Mouse (Mus musculus): ENCODE data around the gene Zfp28. TPM values are rescaled to one million over a fixed set of nuclear protein-coding genes. Genes with fewer than 3 reads are reported as not detected.
"Not testable (repeated sequence)": the region's sequence is repeated elsewhere in the genome, so short reads cannot be mapped to it uniquely, and the experiment has no call there.

The Zfp28 gene
- polyA plus RNA-seq, 1 experiment from 2014 or later, result 17.7 TPM

GRCm38 (mm10) chr7:6368146-6368545 lies 14.9 kb upstream of the Zfp28 start:
- WGBS, result 84% methylated on average over 5 of the region's 5 CpGs
- not testable (repeated sequence) for H3K9ac ChIP-seq; H3K27ac ChIP-seq; H3K36me3 ChIP-seq (replicated peaks); H3K4me2 ChIP-seq; ATAC-seq (replicated peaks); H3K4me3 ChIP-seq; H3K9me3 ChIP-seq; H3K27me3 ChIP-seq (replicated peaks)
- peaks cover 14% of the 10 kb centered on the region for H3K4me1 ChIP-seq

- Histone ChIP-seq H3K9ac (no peak overlapping the region), H3K36me3 (replicated peaks) (no peaks in the 10 kb centered on the region; the same call in 1 of the 2 replicates), H3K27ac (no peak overlapping the region), H3K27me3 (replicated peaks) (no peaks in the 10 kb centered on the region), H3K9me3 (no peaks in the 10 kb centered on the region), H3K4me3 (no peak overlapping the region), H3K4me1 (peaks cover 4% of the 10 kb centered on the region), H3K4me2 (no peak overlapping the region)
- WGBS, result 87% methylated on average over 3 of the region's 3 CpGs
- no peak for ATAC-seq (replicated peaks)
Measured at GRCm38 (mm10) chr7:6369460-6369859, 13.6 kb upstream of the Zfp28 start.

GRCm38 (mm10) chr7:6372993-6373392 lies 10.1 kb upstream of the Zfp28 start:
- 93% methylated on average over 3 of the region's 3 CpGs for WGBS

GRCm38 (mm10) chr7:6378441-6378840 lies 4.7 kb upstream of the Zfp28 start:
- no peak for ATAC-seq (replicated peaks)

More at GRCm38 (mm10) chr7:6372993-6373392, 10.1 kb upstream of the Zfp28 start:
- Histone ChIP-seq H3K9me3 (no peaks in the 10 kb centered on the region), H3K4me1 (no peaks in the 10 kb centered on the region), H3K27ac (no peak overlapping the region), H3K36me3 (replicated peaks) (peaks cover 5% of the 10 kb centered on the region; the same call in 1 of the 2 replicates), H3K27me3 (replicated peaks) (no peaks in the 10 kb centered on the region), H3K4me2 (no peak overlapping the region), H3K9ac (no peak overlapping the region), H3K4me3 (no peak overlapping the region)
- no peak for ATAC-seq (replicated peaks)

GRCm38 (mm10) chr7:6381431-6381830 lies 1.7 kb upstream of the Zfp28 start:
- no peak overlapping the region for H3K9ac ChIP-seq
- 84% methylated on average over 2 of the region's 2 CpGs for WGBS

More at GRCm38 (mm10) chr7:6378441-6378840, 4.7 kb upstream of the Zfp28 start:
- no peak overlapping the region for H3K9ac ChIP-seq
- H3K36me3 ChIP-seq (replicated peaks), result 0 out of 2 replicates have a peak, but pooled peaks cover 5% of the 10 kb centered on the region
- H3K4me1 ChIP-seq, result peaks cover 9% of the 10 kb centered on the region
- no peak overlapping the region for H3K4me2 ChIP-seq
- no peaks in the 10 kb centered on the region for H3K27me3 ChIP-seq (replicated peaks)
- WGBS, result 87% methylated on average over 8 of the region's 8 CpGs
- H3K4me3 ChIP-seq, result no peak overlapping the region
- H3K9me3 ChIP-seq, result no peaks in the 10 kb centered on the region
- no peak overlapping the region for H3K27ac ChIP-seq

GRCm38 (mm10) chr7:6384011-6384410 lies 916 bp downstream of the Zfp28 start:
- H3K9me3 ChIP-seq, result no peaks in the 10 kb centered on the region
- no peaks in the 10 kb centered on the region for H3K36me3 ChIP-seq (replicated peaks)
- ATAC-seq (replicated peaks), result peak; percentile 21
- H3K9ac ChIP-seq, result peak overlapping the region; percentile 82; the same call in 1 of the 2 replicates
- peaks cover 24% of the 10 kb centered on the region for H3K4me1 ChIP-seq
- H3K4me3 ChIP-seq, result peak overlapping the region; percentile 85
- 69% methylated on average over 8 of the region's 8 CpGs for WGBS
- no peaks in the 10 kb centered on the region for H3K27me3 ChIP-seq (replicated peaks)
- H3K4me2 ChIP-seq, result peak overlapping the region; percentile 93
- H3K27ac ChIP-seq, result no peak overlapping the region

More at GRCm38 (mm10) chr7:6381431-6381830, 1.7 kb upstream of the Zfp28 start:
- no peak overlapping the region for H3K4me3 ChIP-seq
- peaks cover 24% of the 10 kb centered on the region for H3K4me1 ChIP-seq
- no peak for ATAC-seq (replicated peaks)
- no peak overlapping the region for H3K4me2 ChIP-seq
- H3K9me3 ChIP-seq, result no peaks in the 10 kb centered on the region
- H3K27me3 ChIP-seq (replicated peaks), result no peaks in the 10 kb centered on the region
- no peak overlapping the region for H3K27ac ChIP-seq
- no peaks in the 10 kb centered on the region for H3K36me3 ChIP-seq (replicated peaks)

- peaks cover 20% of the 10 kb centered on the region for H3K36me3 ChIP-seq (replicated peaks)
- H3K4me1 ChIP-seq, result peaks cover 24% of the 10 kb centered on the region
- no peak overlapping the region for H3K4me2 ChIP-seq
- WGBS, result 94% methylated on average over 8 of the region's 8 CpGs
- no peak overlapping the region for H3K27ac ChIP-seq
- H3K27me3 ChIP-seq (replicated peaks), result no peaks in the 10 kb centered on the region
- ATAC-seq (replicated peaks), result no peak
- no peak overlapping the region for H3K4me3 ChIP-seq
- no peak overlapping the region for H3K9ac ChIP-seq
- no peaks in the 10 kb centered on the region for H3K9me3 ChIP-seq
Measured at GRCm38 (mm10) chr7:6386995-6387394, 3.9 kb downstream of the Zfp28 start.

GRCm38 (mm10) chr7:6388971-6389370 lies 5.9 kb downstream of the Zfp28 start:
- H3K9me3 ChIP-seq, result no peaks in the 10 kb centered on the region
- H3K9ac ChIP-seq, result no peak overlapping the region
- H3K4me2 ChIP-seq, result no peak overlapping the region
- ATAC-seq (replicated peaks), result no peak
- H3K27ac ChIP-seq, result no peak overlapping the region
- H3K36me3 ChIP-seq (replicated peaks), result peaks cover 37% of the 10 kb centered on the region
- no peaks in the 10 kb centered on the region for H3K27me3 ChIP-seq (replicated peaks)
- WGBS, result 89% methylated on average over 5 of the region's 5 CpGs
- peaks cover 10% of the 10 kb centered on the region for H3K4me1 ChIP-seq
- H3K4me3 ChIP-seq, result no peak overlapping the region

GRCm38 (mm10) chr7:6389449-6389848 lies 6.4 kb downstream of the Zfp28 start:
- Histone ChIP-seq H3K9me3 (no peaks in the 10 kb centered on the region), H3K9ac (no peak overlapping the region), H3K36me3 (replicated peaks) (peaks cover 37% of the 10 kb centered on the region), H3K27ac (no peak overlapping the region), H3K4me3 (no peak overlapping the region), H3K27me3 (replicated peaks) (no peaks in the 10 kb centered on the region), H3K4me1 (peaks cover 5% of the 10 kb centered on the region), H3K4me2 (no peak overlapping the region)
- no peak for ATAC-seq (replicated peaks)
- 73% methylated on average over 5 of the region's 5 CpGs for WGBS

GRCm38 (mm10) chr7:6397996-6398975 lies 15.2 kb downstream of the Zfp28 start, which contains the start of gene Smim17:
TSS of gene Smim17 (plus strand) at chr7:6398715.
- Histone ChIP-seq H3K27ac (peak within 1 kb of the TSS; percentile 42), H3K4me1 (peaks cover 13% of the 10 kb centered on the region), H3K36me3 (replicated peaks) (peaks cover 23% of the 10 kb centered on the region; the same call in 1 of the 2 replicates), H3K9ac (peak within 1 kb of the TSS; percentile 54), H3K4me3 (peak within 1 kb of the TSS; percentile 46), H3K27me3 (replicated peaks) (no peaks in the 10 kb centered on the region), H3K9me3 (no peaks in the 10 kb centered on the region), H3K4me2 (peak within 1 kb of the TSS; percentile 73)
- 27% methylated on average over 25 of the region's 25 CpGs for WGBS
- peak; percentile 94 for ATAC-seq (replicated peaks)

- Histone ChIP-seq H3K9ac (no peak within 1 kb of the TSS), H3K4me3 (no peak within 1 kb of the TSS), H3K4me1 (no peaks in the 10 kb centered on the region), H3K27ac (no peak within 1 kb of the TSS), H3K4me2 (no peak within 1 kb of the TSS), H3K27me3 (replicated peaks) (no peaks in the 10 kb centered on the region), H3K9me3 (no peaks in the 10 kb centered on the region), H3K36me3 (replicated peaks) (no peaks in the 10 kb centered on the region)
- 0 out of 2 replicates have a peak, but pooled peaks have one; percentile 43 for ATAC-seq (replicated peaks)
- WGBS, result 1% methylated on average over 17 of the region's 17 CpGs
Measured at GRCm38 (mm10) chr7:6410043-6410442, 26.9 kb downstream of the Zfp28 start, which contains the start of gene Gm20715. TSS of gene Gm20715 (plus strand) at chr7:6410277.

- Histone ChIP-seq H3K4me3 (peak overlapping the region; percentile 43), H3K36me3 (replicated peaks) (no peaks in the 10 kb centered on the region), H3K27me3 (replicated peaks) (no peaks in the 10 kb centered on the region), H3K4me2 (peak overlapping the region; percentile 59), H3K4me1 (no peaks in the 10 kb centered on the region), H3K9ac (peak overlapping the region; percentile 55), H3K9me3 (no peaks in the 10 kb centered on the region), H3K27ac (peak overlapping the region; percentile 46)
- peak; percentile 94 for ATAC-seq (replicated peaks)
- WGBS, result 8% methylated on average over 16 of the region's 22 CpGs
Measured at GRCm38 (mm10) chr7:6414626-6415441, 31.7 kb downstream of the Zfp28 start.

Measured in midbrain, embryonic 15.5 days (tissue).